21 mouse cellular contexts compared by ENCODE assay signal in the genomic region with DNA sequence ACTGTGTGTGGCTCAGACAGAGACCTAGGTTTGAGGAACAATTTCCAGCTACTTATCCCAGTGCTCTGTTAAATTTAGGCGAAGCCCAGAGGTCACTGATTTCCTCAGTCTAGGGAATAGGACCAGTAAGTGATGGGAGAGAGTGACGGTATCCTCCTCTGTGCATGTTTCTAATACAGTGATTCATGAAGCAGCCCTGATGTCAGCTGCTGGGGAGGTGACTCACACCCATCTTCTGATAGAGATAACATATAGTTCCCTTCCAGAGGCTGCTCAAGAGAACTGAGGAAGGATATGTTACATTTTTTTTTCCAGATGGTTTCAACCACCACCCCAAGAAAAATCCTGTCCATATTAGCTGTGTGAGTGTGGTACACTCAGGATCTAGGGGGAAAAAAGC. TPM values are rescaled to one million over a fixed set of nuclear protein-coding genes. Genes with fewer than 3 reads are reported as not detected.
A peak's percentile ranks its signal among the peaks of the same experiment; 100 is the strongest.
DNase-seq lines count a peak whose midpoint lies in the region; ATAC-seq and TF ChIP-seq lines count a peak whose summit lies in the region.
"Had no signal": no experiment of that assay in that cellular context is flagged by ENCODE, and none has a peak within 500 bp of the region (broad histone marks: within the 10 kb centered on the region; RNA-seq: fewer than 3 reads in every experiment).

No protein-coding gene starts in this region.

- peaks cover 9% of the 10 kb centered on the region; the same call in 1 of the 2 replicates for H3K4me1 ChIP-seq in cerebellum, adult 2 months (ENCODE audit: control insufficient read depth, insufficient read depth, low read length)
- H3K4me1 ChIP-seq: embryonic facial prominence, embryonic 12.5 days; embryonic facial prominence, embryonic 15.5 days; hindbrain, embryonic 12.5 days; hindbrain, embryonic 15.5 days; intestine, embryonic 15.5 days had no signal

- H3K79me3 ChIP-seq in C2C12 (ENCODE audit: low read depth): no peaks in the 10 kb centered on the region

- H3K36me3 ChIP-seq in C2C12 (ENCODE audit: control insufficient read depth, insufficient read depth): no peaks in the 10 kb centered on the region
- H3K36me3 ChIP-seq: embryonic facial prominence, embryonic 12.5 days; embryonic facial prominence, embryonic 15.5 days; hindbrain, embryonic 12.5 days; hindbrain, embryonic 15.5 days; intestine, embryonic 15.5 days had no signal

- no peaks in the 10 kb centered on the region for H3K27me3 ChIP-seq in cerebellum, adult 2 months (ENCODE audit: control insufficient read depth, insufficient read depth, low read length)
- H3K27me3 ChIP-seq in C2C12 (ENCODE audit: control insufficient read depth, insufficient read depth, insufficient read length): no peaks in the 10 kb centered on the region
- H3K27me3 ChIP-seq: embryonic facial prominence, embryonic 12.5 days; embryonic facial prominence, embryonic 15.5 days; hindbrain, embryonic 12.5 days; hindbrain, embryonic 15.5 days; intestine, embryonic 15.5 days had no signal

- no peak overlapping the region for H3K4me3 ChIP-seq in cerebellum, adult 2 months (replicated peaks; ENCODE audit: insufficient read depth, low read depth, low read length)
- H3K4me3 ChIP-seq in C2C12 (ENCODE audit: insufficient read depth, poor library complexity, severe bottlenecking): no peak overlapping the region
- H3K4me3 ChIP-seq: embryonic facial prominence, embryonic 12.5 days; embryonic facial prominence, embryonic 15.5 days; gastrocnemius, adult 2 months; hindbrain, embryonic 12.5 days; hindbrain, embryonic 15.5 days; intestine, embryonic 15.5 days had no signal

- 70% methylated on average over 2 of the region's 2 CpGs for WGBS in cerebellum, adult 2 months

- TF ChIP-seq POLR2A in cerebellum, adult 2 months (IDR thresholded peaks at IDR 0.05; ENCODE audit: borderline replicate concordance, insufficient read depth, low read length): no peak

- no peak for ATAC-seq in inflammation-experienced regulatory T-cells, adult 6 months
- ATAC-seq: forebrain, embryonic 14.5 days; forebrain, postnatal 0 days; intestine, embryonic 15.5 days had no signal

- H3K27ac ChIP-seq in cerebellum, adult 2 months (ENCODE audit: insufficient read depth, low read length): peak overlapping the region; percentile 5; the same call in 1 of the 2 replicates
- H3K27ac ChIP-seq: embryonic facial prominence, embryonic 12.5 days; embryonic facial prominence, embryonic 15.5 days; gastrocnemius, adult 2 months; hindbrain, embryonic 12.5 days; hindbrain, embryonic 15.5 days; intestine, embryonic 15.5 days had no signal

- H3ac ChIP-seq in C2C12 (ENCODE audit: control insufficient read depth, insufficient read length, low read depth): no peak overlapping the region

- DNase-seq in cerebellum, adult 2 months: no peak
- no peak for DNase-seq in cerebellum, adult 9-11 months
- DNase-seq in brain, adult 2 months (ENCODE audit: low read depth, low spot score): peak; percentile 42
- no peak for DNase-seq in ovary, postnatal 10 days (ENCODE audit: low spot score)
- DNase-seq: adrenal gland, adult 2 months; adrenal gland, postnatal 14 days; cerebellum, adult 11-12 months; cerebellum, adult 9-10 months; cerebellum, postnatal 25 days; forebrain, postnatal 0 days; gastrocnemius, adult 2 months; gastrocnemius, postnatal 14 days; heart, adult 11 months had no signal

- no peak for TF ChIP-seq CTCF in cerebellum, adult 2 months (IDR thresholded peaks at IDR 0.05; ENCODE audit: borderline replicate concordance, insufficient read depth, low read depth, low read length)
- TF ChIP-seq CTCF in C2C12 (IDR thresholded peaks at IDR 0.05; ENCODE audit: control insufficient read depth, insufficient read depth, insufficient read length): no peak

- H3K79me2 ChIP-seq in C2C12 (ENCODE audit: control insufficient read depth, insufficient read depth): no peaks in the 10 kb centered on the region

TF ChIP-seq in C2C12, 6 proteins besides CTCF, POLR2A, EP300 and RAD21:
- TF ChIP-seq USF1 (IDR thresholded peaks at IDR 0.05; ENCODE audit: low read depth) (no peak), MAX (IDR thresholded peaks at IDR 0.05) (no peak), MYOD1 (IDR thresholded peaks at IDR 0.05; ENCODE audit: control insufficient read depth, insufficient read length, low read depth) (peak; percentile 52), CEBPB (IDR thresholded peaks at IDR 0.05; ENCODE audit: low read depth) (no peak), MYOG (IDR thresholded peaks at IDR 0.05; ENCODE audit: control insufficient read depth, extremely low read depth, insufficient read length) (no peak), FOSL1 (IDR thresholded peaks at IDR 0.05; ENCODE audit: insufficient read depth, low read length, poor library complexity, severe bottlenecking) (peak; percentile 14)

RNA-seq across cellular contexts. Expression of a gene that starts 2.9 kb away (rescaled TPM):
- polyA plus RNA-seq in cerebellum, adult 2 months (2012; rRNA removed): 14.7 and 15.0 TPM in 2 replicates
- not detected for polyA plus RNA-seq in C2C12 (2012; fragmentation: generic; extraction: Trizol)
- polyA plus RNA-seq in inflammation-experienced regulatory T-cells, adult 6 months (2017; shearing (Covaris generic)): not detected
- polyA plus RNA-seq: adrenal gland, adult 2 months had no signal

Comparison
In these comparisons a context has a peak if more than half of its experiments do, and no peak if none do; other contexts are left out.
1. RNA of a gene that starts 2.9 kb away (polyA plus RNA-seq): 14.7 to 15.0 TPM in cerebellum, adult 2 months; not detected in C2C12 (single experiment) and not detected in inflammation-experienced regulatory T-cells, adult 6 months; every median in the first group is over 10 times any median in the second.